8 mouse cellular contexts compared by ENCODE assay signal in genomic region chr1:66861764-66862672, GRCm38 (mm10). TPM values are rescaled to one million over a fixed set of nuclear protein-coding genes. Genes with fewer than 3 reads are reported as not detected.
A peak's percentile ranks its signal among the peaks of the same experiment; 100 is the strongest.
DNase-seq lines count a peak whose midpoint lies in the region; ATAC-seq lines count a peak whose summit lies in the region.

No protein-coding gene starts in this region.

- H3K9ac ChIP-seq in forebrain, embryonic 16.5 days (replicated peaks; ENCODE audit: low read depth, low read length): no peak overlapping the region
- H3K9ac ChIP-seq in liver, embryonic 12.5 days: peak overlapping the region; percentile 94
- peak overlapping the region; percentile 70; the same call in 1 of the 2 replicates for H3K9ac ChIP-seq in stomach, embryonic 15.5 days

- ATAC-seq in forebrain, embryonic 16.5 days: peak; percentile 43
- no peak for ATAC-seq in liver, embryonic 12.5 days
- no peak for ATAC-seq in stomach, embryonic 15.5 days (ENCODE audit: insufficient read depth, low FRiP score, low read depth)
- no peak for ATAC-seq in megakaryocyte progenitor cell, adult 5-6 weeks (replicated peaks; ENCODE audit: poor library complexity)

- 6% methylated on average over 14 of the region's 14 CpGs for WGBS in forebrain, embryonic 16.5 days
- 42% methylated on average over 14 of the region's 14 CpGs for WGBS in liver, embryonic 12.5 days (ENCODE audit: insufficient replicate concordance)
- WGBS in stomach, embryonic 15.5 days: 27% methylated on average over 14 of the region's 14 CpGs

- no peaks in the 10 kb centered on the region for H3K27me3 ChIP-seq in forebrain, embryonic 16.5 days (replicated peaks; ENCODE audit: control insufficient read depth, insufficient read depth, low read length)
- H3K27me3 ChIP-seq in liver, embryonic 12.5 days (replicated peaks): no peaks in the 10 kb centered on the region
- no peaks in the 10 kb centered on the region for H3K27me3 ChIP-seq in stomach, embryonic 15.5 days (replicated peaks)

- peaks cover 7% of the 10 kb centered on the region for H3K4me1 ChIP-seq in forebrain, embryonic 16.5 days (replicated peaks; ENCODE audit: control insufficient read depth, insufficient read depth, low read length)
- peaks cover 16% of the 10 kb centered on the region for H3K4me1 ChIP-seq in liver, embryonic 12.5 days
- H3K4me1 ChIP-seq in stomach, embryonic 15.5 days: peaks cover 3% of the 10 kb centered on the region; the same call in 1 of the 2 replicates

- no peaks in the 10 kb centered on the region; the same call in 1 of the 2 replicates for H3K9me3 ChIP-seq in forebrain, embryonic 16.5 days (ENCODE audit: control insufficient read depth, low read length)
- H3K9me3 ChIP-seq in liver, embryonic 12.5 days (replicated peaks): no peaks in the 10 kb centered on the region
- H3K9me3 ChIP-seq in stomach, embryonic 15.5 days: no peaks in the 10 kb centered on the region

- H3K4me3 ChIP-seq in forebrain, embryonic 16.5 days (replicated peaks; ENCODE audit: low read length): peak overlapping the region; percentile 81
- peak overlapping the region; percentile 95 for H3K4me3 ChIP-seq in liver, embryonic 12.5 days
- H3K4me3 ChIP-seq in stomach, embryonic 15.5 days (replicated peaks): peak overlapping the region; percentile 86

- no peaks in the 10 kb centered on the region for H3K36me3 ChIP-seq in forebrain, embryonic 16.5 days (ENCODE audit: control insufficient read depth, insufficient read depth)
- peaks cover 19% of the 10 kb centered on the region for H3K36me3 ChIP-seq in liver, embryonic 12.5 days
- H3K36me3 ChIP-seq in stomach, embryonic 15.5 days: peaks cover 12% of the 10 kb centered on the region

- peak overlapping the region; percentile 89 for H3K4me2 ChIP-seq in forebrain, embryonic 16.5 days (ENCODE audit: low read length)
- H3K4me2 ChIP-seq in liver, embryonic 12.5 days: peak overlapping the region; percentile 90
- peak overlapping the region; percentile 59 for H3K4me2 ChIP-seq in stomach, embryonic 15.5 days

- no peak overlapping the region for H3K27ac ChIP-seq in forebrain, embryonic 16.5 days (ENCODE audit: low read length)
- peak overlapping the region; percentile 87; the same call in 1 of the 2 replicates for H3K27ac ChIP-seq in liver, embryonic 12.5 days
- H3K27ac ChIP-seq in stomach, embryonic 15.5 days: 0 out of 2 replicates have a peak overlapping the region, but pooled peaks have one; percentile 92

- peak; percentile 32 for DNase-seq in kidney, adult 18-20 months
- no peak for DNase-seq in kidney, adult 8-10 months
- peak; percentile 3 for DNase-seq in ZHBTc4 (ENCODE audit: low read depth, low spot score)
- DNase-seq in right cerebral cortex, adult 2 months (ENCODE audit: low spot score in 2 of 2): no peak

RNA-seq across cellular contexts. Expression of gene Acadl, which starts 1.1 kb away (rescaled TPM):
- polyA plus RNA-seq in forebrain, embryonic 16.5 days (2015; fragmentation: Nextera tagmentation; extraction: Ambion mirVana): 33.0 and 38.8 TPM in 2 replicates
- 83.4 and 86.0 TPM in 2 replicates for polyA plus RNA-seq in liver, embryonic 12.5 days (2016; fragmentation: Nextera tagmentation; extraction: Ambion mirVana)
- 163 and 172 TPM in 2 replicates for polyA plus RNA-seq in stomach, embryonic 15.5 days (2015; fragmentation: Nextera tagmentation; extraction: Ambion mirVana)
- total RNA-seq in megakaryocyte progenitor cell, adult 5-6 weeks (2015): 82.3 and 89.0 TPM in 2 replicates
- 42.3 and 61.4 TPM in 2 replicates for total RNA-seq in megakaryocyte progenitor cell, adult 5-6 weeks (2017)

RNA-seq across cellular contexts. Expression of gene Kansl1l, which starts 44.7 kb away (rescaled TPM):
- 15.0 and 15.5 TPM in 2 replicates for polyA plus RNA-seq in forebrain, embryonic 16.5 days (2015; fragmentation: Nextera tagmentation; extraction: Ambion mirVana)
- 4.3 and 4.5 TPM in 2 replicates for polyA plus RNA-seq in liver, embryonic 12.5 days (2016; fragmentation: Nextera tagmentation; extraction: Ambion mirVana)
- 14.3 TPM in 2 replicates for polyA plus RNA-seq in stomach, embryonic 15.5 days (2015; fragmentation: Nextera tagmentation; extraction: Ambion mirVana)
- total RNA-seq in megakaryocyte progenitor cell, adult 5-6 weeks (2015): 36.7 and 45.4 TPM in 2 replicates
- 24.2 and 28.1 TPM in 2 replicates for total RNA-seq in megakaryocyte progenitor cell, adult 5-6 weeks (2017)

Comparison
In these comparisons a context has a peak if more than half of its experiments do, and no peak if none do; other contexts are left out.
1. DNase-seq: peak in kidney, adult 18-20 months (single experiment) and ZHBTc4 (single experiment); none in kidney, adult 8-10 months (0 of 2) and right cerebral cortex, adult 2 months (0 of 2).
2. Peak in every context shown above with its lines, with median percentiles within 50 percentile points of each other: H3K4me2 ChIP-seq and H3K4me3 ChIP-seq.